Mouse (Mus musculus) C2C12 (cell line): ENCODE measurements around the gene 1700006A11Rik.

Source experiments
- CEBPB ChIP-seq: IDR thresholded peaks from one replicate; pipeline ENCODE4 v1.6.1; 2011; ENCODE audit warnings: low read depth, mild to moderate bottlenecking, control low read depth, moderate library complexity
- CTCF ChIP-seq: IDR thresholded peaks from one replicate; pipeline ENCODE4 v1.5.1; 2011; ENCODE audit not compliant: control insufficient read depth, insufficient read depth, insufficient read length
- FOSL1 ChIP-seq: IDR thresholded peaks from one replicate; pipeline ENCODE4 v1.8.0; 2011; ENCODE audit warnings: mild to moderate bottlenecking, low read length; ENCODE audit not compliant: poor library complexity, insufficient read depth, severe bottlenecking
- MAX ChIP-seq: IDR thresholded peaks from one replicate; pipeline ENCODE4 v1.6.1; 2011; ENCODE audit warnings: mild to moderate bottlenecking, control low read depth
- MYOD1 ChIP-seq: IDR thresholded peaks from one replicate; pipeline ENCODE4 v1.6.1; 2011; ENCODE audit warnings: low read depth; ENCODE audit not compliant: control insufficient read depth, insufficient read length
- MYOG ChIP-seq: IDR thresholded peaks from one replicate; pipeline ENCODE4 v1.6.1; 2011; ENCODE audit not compliant: control insufficient read depth, insufficient read length; ENCODE audit errors: extremely low read depth
- USF1 ChIP-seq: IDR thresholded peaks from one replicate; pipeline ENCODE4 v1.6.1; 2011; ENCODE audit warnings: low read depth, mild to moderate bottlenecking, control low read depth, moderate library complexity

DNA sequence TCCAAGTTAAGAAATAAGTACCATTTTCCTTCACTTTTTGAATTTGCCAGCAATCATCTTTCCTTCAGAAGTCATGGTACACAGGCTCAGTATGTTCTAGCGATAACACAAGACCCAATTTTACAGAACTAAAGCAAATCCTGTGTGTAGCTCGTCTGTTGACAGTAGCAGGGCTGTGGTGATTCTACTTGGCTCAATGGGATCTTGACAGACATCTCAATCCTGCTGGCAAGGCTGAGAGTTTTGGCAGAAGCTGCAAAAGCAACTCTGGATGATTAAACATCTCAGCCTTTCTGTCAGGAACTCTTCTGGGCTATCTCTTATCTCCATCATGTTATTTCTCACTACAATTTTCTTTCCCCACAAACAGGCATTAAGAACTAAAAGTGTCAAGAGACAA lies 36.2 kb downstream of the 1700006A11Rik start:
- TF ChIP-seq CTCF = no peak
- TF ChIP-seq USF1 = no peak
- no peak for TF ChIP-seq MYOD1
- TF ChIP-seq CEBPB = no peak
- no peak for TF ChIP-seq FOSL1
- no peak for TF ChIP-seq MAX
- no peak for TF ChIP-seq MYOG
